10 mouse cellular contexts compared by ENCODE assay signal in the genomic region with DNA sequence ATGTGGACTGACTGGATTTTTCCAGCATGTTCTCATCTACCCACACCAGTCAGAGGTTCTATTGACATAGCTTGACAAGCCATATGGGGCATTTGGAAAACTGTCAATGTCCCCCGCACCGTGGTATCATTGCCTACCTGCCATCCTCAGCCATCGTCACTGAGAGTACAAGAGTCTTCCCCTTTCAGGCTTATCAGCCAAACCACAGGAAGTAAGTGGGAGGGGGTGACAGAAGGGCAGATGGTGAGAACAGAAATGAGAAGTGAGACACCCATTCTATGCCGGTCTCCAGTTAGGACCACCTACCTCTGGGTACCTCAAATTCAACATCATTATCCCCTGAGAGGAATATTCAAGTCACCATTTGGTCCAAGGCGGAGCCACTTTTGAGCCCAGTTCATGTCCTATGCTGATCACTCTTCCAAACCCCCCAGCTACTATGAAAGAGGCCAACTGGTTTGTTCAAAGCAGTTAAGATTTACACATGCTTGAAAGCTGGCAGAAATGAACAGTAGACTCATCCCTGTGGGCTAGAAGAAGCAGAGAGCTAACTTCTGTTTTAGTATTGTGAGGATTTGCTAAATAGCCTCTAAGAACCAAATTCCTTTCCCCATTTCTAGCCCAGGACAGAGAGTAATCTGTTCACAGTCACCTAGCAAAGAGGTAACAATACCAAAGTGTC. TPM values are rescaled to one million over a fixed set of nuclear protein-coding genes. Genes with fewer than 3 reads are reported as not detected.
A peak's percentile ranks its signal among the peaks of the same experiment; 100 is the strongest.
DNase-seq lines count a peak whose midpoint lies in the region; ATAC-seq lines count a peak whose summit lies in the region.
"Had no signal": no experiment of that assay in that cellular context is flagged by ENCODE, and none has a peak within 500 bp of the region (broad histone marks: within the 10 kb centered on the region; RNA-seq: fewer than 3 reads in every experiment).

No protein-coding gene starts in this region.

- peak; percentile 21 to 25 for DNase-seq in cerebellum, postnatal 10 days
- DNase-seq in cerebellum, adult 9-11 months: no peak
- peak; percentile 72 for DNase-seq in thymus, postnatal 14 days
- DNase-seq in ovary, postnatal 36 days (ENCODE audit: low spot score): no peak
- DNase-seq in testis, postnatal 14 days (ENCODE audit: low spot score): no peak
- DNase-seq in gastrocnemius, postnatal 36 days: no peak

- intact Hi-C loops in gastrocnemius, postnatal 36 days (cut with DNase I): no loop called here

- peak; percentile 87 for ATAC-seq in common myeloid progenitor, adult 5-6 weeks (replicated peaks; ENCODE audit: low read depth, poor library complexity, severe bottlenecking)
- ATAC-seq in monocyte, adult 5-6 weeks (replicated peaks; ENCODE audit: insufficient number of reproducible peaks, low FRiP score, low TSS enrichment, poor library complexity, severe bottlenecking): peak; percentile 67
- ATAC-seq: intestine, embryonic 16.5 days; midbrain, embryonic 15.5 days had no signal

RNA-seq across cellular contexts. Expression of a gene that starts 48.8 kb away (rescaled TPM):
- total RNA-seq in common myeloid progenitor, adult 5-6 weeks (2017): 10.1 and 15.6 TPM in 2 replicates
- 15.5 to 25.4 TPM (median 23.5 TPM) in 3 replicates for total RNA-seq in monocyte, adult 5-6 weeks (2017)
- total RNA-seq in gastrocnemius, postnatal 36 days (2021): 1 to 10 TPM; 2.3 to 2.6 TPM

Comparison
In these comparisons a context has a peak if more than half of its experiments do, and no peak if none do; other contexts are left out.
1. DNase-seq: peak in cerebellum, postnatal 10 days (2 of 2) and thymus, postnatal 14 days (single experiment); none in cerebellum, adult 9-11 months (single experiment), ovary, postnatal 36 days (single experiment), testis, postnatal 14 days (single experiment) and gastrocnemius, postnatal 36 days (0 of 2).